Mouse (Mus musculus) adrenal gland, adult 2 months (tissue): Measurements from ENCODE around the gene Gtf3c1. TPM values are rescaled to one million over a fixed set of nuclear protein-coding genes. Genes with fewer than 3 reads are reported as not detected.
A peak's percentile ranks its signal among the peaks of the same experiment; 100 is the strongest.
"Not testable (repeated sequence)": the region's sequence is repeated elsewhere in the genome, so short reads cannot be mapped to it uniquely, and the experiment has no call there.

Experiments
- DNase-seq: peaks from one replicate; pipeline ENCODE4 v3.0.0; 2021
- long read RNA-seq: library from polyadenylated mRNA; stranded (forward); transcript quantifications from one replicate; pipeline ENCODE4 v2.0.0, GENCODE M21; 2021
- polyA plus RNA-seq: library from polyadenylated mRNA; depleted of rRNA; stranded (reverse); fragments of >200 nt; gene quantifications from 2 replicates; pipeline ENCODE4 v1.2.3, GENCODE M21; 2012; rRNA removed
- total RNA-seq, 2 experiments: library from RNA; stranded (reverse); gene quantifications; 2 replicates each; pipeline ENCODE4 v1.2.3; 2021

Gene Gtf3c1
- total RNA-seq, result 10 to 100 TPM; 61.4 to 65.6 TPM
- 69.0 and 79.4 TPM in 2 replicates for polyA plus RNA-seq
- long read RNA-seq, full-length matches to known transcripts, result 2 of 14 reads
- long read RNA-seq, partial matches to known transcripts, result 11 of 14 reads
- long read RNA-seq, other reads (novel, unspliced or antisense), result 1 of 14 reads

- DNase-seq, result peak; percentile 100
These were observed at the start of gene Gtf3c1, which contains the start of gene D430042O09Rik for GRCm38 (mm10) chr7:125707593-125708022. TSS of gene Gtf3c1 (minus strand) at chr7:125707780. TSS of gene D430042O09Rik (plus strand) at chr7:125707888.

DNA sequence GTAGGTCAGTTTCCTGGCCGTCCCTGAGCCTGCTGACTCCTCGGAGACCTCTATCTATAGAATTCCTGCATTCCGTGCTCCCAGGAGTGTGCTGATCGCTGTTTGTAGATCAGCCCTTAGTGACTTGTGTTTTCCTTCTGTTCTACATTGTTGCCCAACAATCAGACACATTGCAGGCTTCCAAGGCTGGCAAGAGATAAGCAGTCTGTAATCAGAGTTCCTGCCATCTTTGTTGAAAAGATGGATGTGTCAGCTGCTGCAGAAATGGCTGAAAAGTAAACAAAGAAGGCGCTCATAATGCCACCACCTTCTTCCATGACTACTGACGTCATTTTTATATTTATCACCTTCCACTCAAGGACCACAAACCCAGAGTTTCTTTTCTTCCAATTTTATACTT, 49.2 kb upstream of the Gtf3c1 start:
- peak; percentile 38 for DNase-seq

GRCm38 (mm10) chr7:125753326-125753715, 45.7 kb upstream of the Gtf3c1 start:
- peak; percentile 57 for DNase-seq

DNA sequence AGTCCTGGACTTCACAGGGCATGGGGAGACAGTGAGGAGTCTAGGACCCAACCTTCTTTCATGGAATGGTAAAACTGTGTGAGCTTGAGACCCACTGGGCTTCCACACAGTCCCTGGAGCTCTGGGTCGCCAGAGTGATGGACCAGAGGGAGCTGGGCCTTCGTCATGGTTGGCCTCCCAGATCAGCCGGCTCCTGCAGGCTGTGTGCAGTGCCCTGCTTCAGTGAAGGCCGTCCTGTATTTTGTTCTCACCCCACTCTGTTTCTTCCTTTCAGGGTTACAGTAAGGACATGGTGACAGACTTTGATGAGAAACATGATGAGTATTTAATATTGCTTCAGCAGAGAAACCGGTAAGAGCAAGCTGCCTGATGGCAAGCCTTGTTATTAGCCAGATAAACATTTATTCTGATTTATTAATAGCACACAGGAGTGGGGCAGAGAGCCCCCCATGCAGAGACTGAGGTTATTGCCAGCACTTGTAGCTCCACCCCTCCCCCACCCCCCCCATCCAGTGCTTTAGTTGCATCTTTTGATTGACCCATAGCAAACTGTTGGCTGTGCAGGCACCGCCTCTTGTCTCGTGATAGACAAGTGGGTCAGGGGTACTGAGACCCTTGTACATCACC, 45.2 kb upstream of the Gtf3c1 start:
- DNase-seq, result peak; percentile 64

DNA sequence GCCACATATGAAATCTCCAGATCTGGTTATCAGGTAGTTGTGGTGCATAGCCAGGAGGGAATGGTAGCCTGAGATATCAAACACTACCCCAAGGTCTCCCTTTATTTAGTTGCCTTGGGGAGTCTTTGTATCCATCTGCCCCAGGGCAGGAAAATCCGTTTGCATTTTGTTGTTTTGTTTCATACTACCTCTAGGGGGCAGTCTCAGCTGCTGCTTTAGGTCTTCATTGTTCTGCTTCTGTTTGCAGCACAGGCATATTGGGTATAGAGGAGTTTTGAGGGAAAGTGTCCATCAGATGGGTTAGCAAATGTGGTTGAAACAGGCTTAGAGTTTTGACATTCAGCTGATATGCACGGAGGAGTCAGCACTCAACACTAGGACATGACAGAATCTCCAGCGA, 40.6 kb upstream of the Gtf3c1 start:
- DNase-seq, result no peak

DNA sequence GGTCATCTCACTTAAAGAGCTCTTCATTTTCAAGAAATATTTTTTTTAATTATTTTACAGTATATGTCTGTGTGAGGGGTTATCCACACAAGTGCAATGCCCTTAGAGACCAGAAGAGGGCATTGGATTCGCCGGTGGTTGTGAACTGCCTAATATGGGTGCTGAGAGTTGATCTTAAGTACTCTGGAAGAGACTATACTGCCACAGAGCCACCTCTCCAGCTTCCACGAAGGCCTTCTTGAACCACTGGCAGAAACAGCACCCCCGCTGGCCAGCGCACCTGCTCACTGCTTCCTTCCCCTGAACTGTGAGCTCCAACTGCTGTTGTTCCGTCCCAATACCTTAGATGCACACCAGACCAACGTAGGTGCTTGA, 39.7 kb upstream of the Gtf3c1 start:
- peak; percentile 33 for DNase-seq

GRCm38 (mm10) chr7:125746621-125747315, 39.2 kb upstream of the Gtf3c1 start:
- DNase-seq, result no peak

DNA sequence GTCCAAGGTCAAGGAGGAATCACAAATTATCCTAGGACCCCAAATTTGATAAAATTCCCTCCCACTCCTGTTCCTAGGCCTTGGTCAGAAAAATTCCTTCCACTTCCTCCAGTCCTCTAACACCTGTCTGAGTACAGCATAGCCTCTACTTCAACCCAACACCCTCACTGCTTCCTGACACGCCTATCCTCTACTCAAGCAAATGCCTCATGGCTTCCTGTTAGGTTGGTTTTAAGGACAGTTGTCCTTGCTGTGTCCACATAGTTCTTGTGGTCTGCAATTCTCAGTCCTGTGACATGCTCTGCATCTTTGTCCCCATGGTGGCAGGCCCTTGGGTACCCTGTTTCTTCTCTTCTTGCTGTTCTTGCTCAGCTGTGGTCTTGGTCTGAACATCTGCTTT, 37.2 kb upstream of the Gtf3c1 start:
- no peak for DNase-seq

- DNase-seq, result peak; percentile 73
These were observed 33.7 kb upstream of the Gtf3c1 start for GRCm38 (mm10) chr7:125741271-125741703.

- DNase-seq, result no peak
These were observed 32.9 kb upstream of the Gtf3c1 start for GRCm38 (mm10) chr7:125740521-125740920.

- DNase-seq, result no peak
These were observed 28.9 kb upstream of the Gtf3c1 start for GRCm38 (mm10) chr7:125736366-125737015.

DNA sequence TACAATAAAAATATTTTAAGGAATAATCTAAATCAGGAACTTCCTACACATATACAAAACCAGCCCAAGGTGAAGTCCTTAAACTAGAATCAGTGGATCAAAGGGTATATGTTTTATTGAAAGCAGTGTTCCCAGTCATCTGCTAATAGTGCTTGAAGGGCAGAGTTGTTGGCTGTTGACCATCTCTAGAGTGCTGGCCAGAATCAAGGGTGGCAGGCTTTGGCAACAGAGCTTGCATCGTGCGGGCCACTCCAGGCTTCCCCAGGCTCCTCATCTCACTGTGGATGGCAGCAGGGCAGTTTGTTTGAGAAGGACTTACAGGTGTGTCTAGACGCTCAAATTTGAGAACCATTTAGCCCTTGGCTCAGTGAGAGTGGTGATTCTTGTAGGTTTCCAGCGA, 26.2 kb upstream of the Gtf3c1 start:
- DNase-seq, result no peak

DNA sequence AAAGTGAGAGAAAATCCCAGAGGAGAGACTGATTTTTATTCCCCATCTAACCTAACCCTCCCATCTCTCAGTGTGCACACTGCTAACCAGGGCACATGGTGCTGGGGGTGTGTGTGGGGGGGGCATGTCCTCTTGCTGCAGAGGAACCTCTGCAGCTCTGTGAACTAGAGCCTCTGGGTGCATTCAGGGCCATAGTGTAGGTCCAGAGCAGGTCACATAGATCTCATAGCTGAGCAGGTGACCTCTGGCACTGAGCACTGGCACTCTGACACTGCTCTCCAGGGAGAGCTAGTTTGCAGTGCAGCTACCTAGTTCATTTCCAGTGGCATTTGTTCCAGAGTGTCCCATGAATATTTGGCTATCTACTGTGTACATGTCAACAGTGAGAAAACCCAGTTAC, 24.1 kb upstream of the Gtf3c1 start:
- no peak for DNase-seq

GRCm38 (mm10) chr7:125723189-125723972, 15.8 kb upstream of the Gtf3c1 start:
- no peak for DNase-seq

GRCm38 (mm10) chr7:125722127-125722526, 14.5 kb upstream of the Gtf3c1 start:
- DNase-seq, result no peak

DNA sequence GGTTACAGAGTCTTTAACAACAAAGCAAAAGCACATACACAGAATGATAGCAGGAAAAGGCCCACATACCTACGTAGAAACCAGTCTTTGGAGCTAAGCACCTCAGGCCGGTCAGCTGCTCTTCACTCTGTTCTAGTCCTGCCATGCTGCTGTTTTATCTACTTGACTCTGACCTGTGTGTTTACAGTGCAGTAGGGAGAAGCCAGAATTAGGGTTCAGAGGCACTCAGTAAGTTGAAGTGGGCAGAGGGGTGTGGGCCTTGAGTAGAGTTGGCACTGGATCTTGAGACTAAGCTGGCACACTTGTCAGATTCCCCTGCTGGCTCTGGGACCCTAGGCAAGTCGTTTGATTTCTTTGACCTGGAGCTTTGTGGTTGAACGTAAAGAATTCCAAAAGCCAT, 13.5 kb upstream of the Gtf3c1 start:
- no peak for DNase-seq

GRCm38 (mm10) chr7:125720370-125720769, 12.8 kb upstream of the Gtf3c1 start:
- DNase-seq, result no peak

DNA sequence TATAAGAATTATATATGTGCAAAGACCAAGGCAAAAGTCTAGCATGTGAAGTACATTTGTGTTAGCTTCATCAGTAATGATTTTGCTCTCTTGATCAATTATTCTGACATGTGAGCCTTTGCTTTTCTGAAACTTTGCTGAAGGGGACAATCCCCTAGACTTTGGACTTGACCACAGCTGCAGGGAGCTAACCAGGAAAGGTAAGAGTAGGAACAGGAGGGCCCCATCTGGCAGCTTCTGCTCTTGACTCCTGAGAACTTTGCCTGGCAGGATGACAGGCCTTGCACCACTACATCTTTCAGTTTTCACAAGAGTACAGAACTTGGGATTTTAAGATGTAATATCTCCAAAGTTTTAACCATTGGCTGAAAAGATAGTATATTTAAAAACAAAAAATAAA, 10.0 kb upstream of the Gtf3c1 start:
- no peak for DNase-seq

GRCm38 (mm10) chr7:125716724-125717123, 9.1 kb upstream of the Gtf3c1 start:
- no peak for DNase-seq

DNA sequence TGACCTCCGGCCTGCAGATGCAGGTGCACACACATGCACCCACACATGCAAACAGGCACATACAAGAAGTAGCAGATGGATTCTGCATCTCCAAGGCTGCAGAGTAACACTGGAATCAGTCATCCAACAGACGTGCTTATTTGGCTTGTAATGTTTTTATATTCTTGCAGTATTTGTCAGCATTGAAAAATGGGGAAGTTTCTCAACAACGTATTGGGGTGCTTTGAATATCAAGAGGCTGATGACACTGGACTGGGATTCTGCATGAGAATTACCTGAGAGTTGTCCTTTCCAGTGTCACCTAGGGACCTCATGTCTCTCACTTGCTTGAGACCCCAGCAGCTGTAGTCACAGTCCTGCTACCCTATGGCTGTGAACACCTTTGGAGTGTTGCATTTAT, 7.2 kb upstream of the Gtf3c1 start:
- no peak for DNase-seq

- not testable (repeated sequence) for DNase-seq
These were observed 6.0 kb upstream of the Gtf3c1 start for GRCm38 (mm10) chr7:125713542-125714055.

DNA sequence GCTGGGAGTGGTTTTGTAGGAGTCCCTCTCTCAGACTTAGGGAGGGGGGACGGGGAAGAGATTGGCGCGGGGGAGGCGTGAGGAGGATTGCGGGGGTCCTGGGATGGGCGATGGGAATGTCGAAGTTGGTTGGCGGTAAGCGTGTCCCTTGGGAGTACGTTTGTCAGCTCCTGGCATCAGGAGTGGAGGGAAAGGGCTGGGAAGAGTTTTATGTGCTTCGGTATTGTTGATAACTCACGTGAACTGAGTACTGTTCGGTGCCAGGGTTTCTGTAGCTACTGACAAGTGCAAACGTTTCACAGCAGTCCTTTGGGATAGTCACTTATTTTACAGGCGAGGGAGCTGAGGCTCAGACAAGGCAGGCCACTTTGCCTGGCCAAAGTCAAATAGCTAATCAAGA, 520 bp upstream of the Gtf3c1 start:
- no peak for DNase-seq
